Mouse (Mus musculus) hindbrain, postnatal 0 days (tissue): Measurements from ENCODE around the gene Ccdc97. TPM values are rescaled to one million over a fixed set of nuclear protein-coding genes. Genes with fewer than 3 reads are reported as not detected.

Experiments used
- ATAC-seq: fragments of 200-750 bp; cut with Nextera tagmentation; 2 replicates; pipeline ENCODE4 v1.8.0; 2017; ENCODE audit warnings: mild to moderate bottlenecking, moderate TSS enrichment, moderate library complexity
- DNase-seq: peaks from one replicate; pipeline ENCODE4 v3.0.0-alpha.2; 2015; ENCODE audit warnings: low spot score
- H3K27ac ChIP-seq: fragments of 300-500 bp; sonication (generic); 2 replicates; pipeline ENCODE4 v1.5.1; 2014; ENCODE audit warnings: mild to moderate bottlenecking
- H3K27me3 ChIP-seq: fragments of 300-500 bp; sonication (generic); 2 replicates; pipeline ENCODE4 v1.6.1; 2014; ENCODE audit warnings: low read length, mixed read lengths; ENCODE audit not compliant: insufficient read depth
- H3K36me3 ChIP-seq: fragments of 300-500 bp; sonication (generic); 2 replicates; pipeline ENCODE4 v1.6.1; 2014; ENCODE audit warnings: low read length, mixed read lengths; ENCODE audit not compliant: insufficient read depth
- H3K4me1 ChIP-seq: fragments of 300-500 bp; sonication (generic); 2 replicates; pipeline ENCODE4 v1.6.1; 2014; ENCODE audit warnings: antibody characterized with exemption, low read length, mixed read lengths; ENCODE audit not compliant: insufficient read depth
- H3K4me2 ChIP-seq: fragments of 300-500 bp; sonication (generic); 2 replicates; pipeline ENCODE4 v1.6.1; 2014; ENCODE audit warnings: low read depth, mild to moderate bottlenecking, low read length, moderate library complexity, mixed read lengths
- H3K4me3 ChIP-seq: fragments of 300-500 bp; sonication (generic); 2 replicates; pipeline ENCODE4 v1.5.1; 2014; ENCODE audit warnings: low read length
- H3K9ac ChIP-seq: fragments of 300-500 bp; sonication (generic); replicated peaks from 2 replicates; pipeline ENCODE4 v1.6.1; 2014; ENCODE audit warnings: mild to moderate bottlenecking, low read length, moderate library complexity, mixed read lengths
- H3K9me3 ChIP-seq: fragments of 300-500 bp; sonication (generic); 2 replicates; pipeline ENCODE4 v1.6.1; 2016; ENCODE audit warnings: low read length, mixed read lengths
- CTCF ChIP-seq: IDR thresholded peaks from 2 replicates; pipeline ENCODE4 v1.5.1; 2016; ENCODE audit warnings: antibody characterized with exemption, control low read depth, low read depth
- WGBS: fragments of 180-500 bp; shearing (Covaris S2); extraction: QIAGEN DNeasy Blood & Tissue Kit; methylation state at CpG from one replicate; pipeline ENCODE4 v1.1.7; 2014; 5-methylcytosine and 5-hydroxymethylcytosine counted together
- polyA plus RNA-seq: library from polyadenylated mRNA; unstranded; fragments of >200 nt; fragmentation: Nextera tagmentation; extraction: Ambion mirVana; gene quantifications from 2 replicates; pipeline ENCODE4 v1.2.1, GENCODE M21; 2015
- total RNA-seq: library from RNA; depleted of rRNA; stranded (reverse); fragments of >200 nt; gene quantifications from 2 replicates; pipeline ENCODE4 v1.2.3, GENCODE M21; 2014; rRNA removed

Gene Ccdc97
- total and polyA plus RNA-seq, 2 experiments from 2014 or later: 26.6 to 43.1 TPM

DNA sequence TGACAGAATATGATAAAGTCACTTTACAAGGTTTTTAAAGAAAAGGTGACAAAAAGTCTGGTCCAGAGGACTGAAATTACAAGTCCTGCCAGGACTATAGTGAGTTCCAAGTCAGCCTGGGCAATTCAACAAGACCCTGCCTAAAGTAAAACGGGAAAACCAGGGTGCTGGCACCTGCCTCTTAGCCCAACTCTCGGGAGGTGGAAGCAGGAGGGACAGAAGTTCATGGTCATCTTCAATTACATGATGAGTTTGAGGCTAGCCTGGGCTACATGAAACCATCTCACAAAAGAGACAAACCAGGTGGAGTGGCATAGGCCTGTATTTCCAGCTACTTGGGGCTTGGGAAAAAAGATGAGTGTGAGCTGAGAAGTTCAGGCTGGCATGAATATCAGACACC lies 47.2 kb downstream of the Ccdc97 start:
- Histone ChIP-seq H3K4me2 (no peak overlapping the region), H3K4me1 (no peaks in the 10 kb centered on the region), H3K4me3 (no peak overlapping the region), H3K9ac (no peak overlapping the region), H3K9me3 (no peaks in the 10 kb centered on the region), H3K27me3 (no peaks in the 10 kb centered on the region), H3K27ac (no peak overlapping the region), H3K36me3 (peaks cover 9% of the 10 kb centered on the region; the same call in 1 of the 2 replicates)
- 74% methylated on average over 2 of the region's 2 CpGs for WGBS
- ATAC-seq (no peak), DNase-seq (no peak)
- TF ChIP-seq CTCF: no peak

DNA sequence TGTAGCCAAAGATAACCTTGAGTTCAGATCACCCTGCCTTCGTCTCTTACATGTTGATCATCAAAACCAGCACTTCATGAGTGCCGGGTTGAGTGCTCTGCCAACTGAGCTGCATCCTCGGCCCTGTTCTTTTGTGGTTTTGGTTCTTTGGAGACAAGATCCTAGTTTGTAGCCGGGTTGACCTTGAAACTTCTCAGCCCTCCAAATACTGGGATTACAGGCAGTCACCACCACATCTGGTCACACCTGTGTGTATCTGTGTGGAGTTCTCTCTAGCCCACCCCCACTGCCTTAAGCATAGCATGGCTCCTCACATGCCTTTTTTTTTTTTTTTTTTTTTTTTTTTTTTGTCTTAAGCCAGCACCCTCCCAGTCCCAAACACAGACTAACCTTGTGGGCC lies 48.8 kb downstream of the Ccdc97 start:
- Histone ChIP-seq H3K36me3 (peaks cover 9% of the 10 kb centered on the region; the same call in 1 of the 2 replicates), H3K4me2 (no peak overlapping the region), H3K27ac (no peak overlapping the region), H3K9me3 (no peaks in the 10 kb centered on the region), H3K4me1 (no peaks in the 10 kb centered on the region), H3K9ac (no peak overlapping the region), H3K4me3 (no peak overlapping the region), H3K27me3 (no peaks in the 10 kb centered on the region)
- DNase-seq (no peak), ATAC-seq (no peak)
- WGBS: 95% methylated on average over 4 of the region's 4 CpGs
- no peak for TF ChIP-seq CTCF

DNA sequence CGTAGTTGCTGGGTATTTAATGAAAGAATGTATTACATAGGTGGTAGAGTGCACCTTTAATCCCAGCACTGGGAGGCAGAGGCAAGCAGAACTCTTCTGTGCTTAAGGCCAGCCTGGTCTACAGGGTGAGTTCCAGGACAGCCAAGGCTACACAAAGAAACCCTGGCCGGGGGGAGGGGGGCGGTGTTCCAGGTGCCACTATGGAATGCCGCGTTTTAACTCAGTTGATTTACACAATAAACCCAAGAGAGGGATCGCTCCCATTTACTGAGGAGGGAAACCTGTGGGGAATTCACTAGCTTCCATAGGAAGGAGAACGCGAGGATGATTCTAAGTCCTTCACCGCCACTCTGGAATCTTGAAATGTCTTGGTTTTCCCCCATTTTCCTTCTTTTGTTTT lies 49.3 kb downstream of the Ccdc97 start:
- no peak overlapping the region for H3K9ac ChIP-seq
- no peak for TF ChIP-seq CTCF
- H3K27ac ChIP-seq: no peak overlapping the region
- no peaks in the 10 kb centered on the region for H3K4me1 ChIP-seq
- no peaks in the 10 kb centered on the region for H3K27me3 ChIP-seq
- no peak overlapping the region for H3K4me2 ChIP-seq
- no peak overlapping the region for H3K4me3 ChIP-seq
- peaks cover 9% of the 10 kb centered on the region; the same call in 1 of the 2 replicates for H3K36me3 ChIP-seq
- WGBS: 77% methylated on average over 9 of the region's 9 CpGs
- H3K9me3 ChIP-seq: no peaks in the 10 kb centered on the region
- DNase-seq (no peak), ATAC-seq (no peak)

DNA sequence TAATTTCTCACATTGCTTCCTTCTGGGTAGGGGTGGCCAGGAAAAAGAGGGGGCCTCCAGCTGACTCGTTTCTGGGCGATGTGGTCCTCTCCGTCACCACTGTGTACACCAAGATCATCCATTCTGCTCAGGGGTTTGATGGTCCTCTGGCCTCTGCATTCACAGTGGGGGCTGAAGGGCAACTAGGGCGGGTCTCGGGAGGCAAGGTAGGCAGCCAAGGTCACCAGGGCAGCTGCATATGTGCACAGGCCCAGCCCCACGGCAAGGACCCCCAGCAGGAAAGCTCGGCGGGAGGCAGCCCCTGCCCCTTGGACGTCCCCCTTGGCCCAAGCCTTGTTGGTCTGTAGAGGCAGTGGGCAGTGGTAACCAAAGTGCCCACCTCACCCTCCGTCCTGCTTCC lies 49.7 kb downstream of the Ccdc97 start:
- no peak for DNase-seq
- H3K36me3 ChIP-seq: peaks cover 12% of the 10 kb centered on the region; the same call in 1 of the 2 replicates
- H3K27ac ChIP-seq: no peak overlapping the region
- no peak overlapping the region for H3K9ac ChIP-seq
- no peak overlapping the region for H3K4me2 ChIP-seq
- no peaks in the 10 kb centered on the region for H3K9me3 ChIP-seq
- H3K4me3 ChIP-seq: no peak overlapping the region
- WGBS: 92% methylated on average over 10 of the region's 10 CpGs
- ATAC-seq: no peak
- no peaks in the 10 kb centered on the region for H3K4me1 ChIP-seq
- no peak for TF ChIP-seq CTCF
- H3K27me3 ChIP-seq: no peaks in the 10 kb centered on the region

DNA sequence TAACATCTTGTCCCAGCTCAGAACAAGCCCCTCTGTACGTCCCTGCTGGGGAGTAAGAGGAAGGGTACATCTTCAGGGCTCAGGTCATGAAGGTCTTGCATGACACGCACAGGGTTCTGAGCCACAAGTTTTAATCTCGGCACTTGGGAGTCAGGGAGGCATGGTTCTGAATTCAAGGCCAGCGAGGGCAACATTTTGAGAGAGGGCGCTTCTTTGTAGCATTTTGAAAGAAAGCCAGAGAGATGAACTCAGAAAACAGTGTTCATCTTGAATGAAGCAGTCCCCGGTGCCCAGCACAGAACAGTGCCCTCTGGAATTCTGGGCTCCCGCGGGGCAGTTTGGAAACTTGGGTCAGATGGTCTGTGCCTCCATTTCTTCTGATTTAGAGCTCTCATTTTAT lies 52.5 kb downstream of the Ccdc97 start:
- H3K27me3 ChIP-seq: no peaks in the 10 kb centered on the region
- DNase-seq: no peak
- H3K4me3 ChIP-seq: no peak overlapping the region
- ATAC-seq: no peak
- H3K36me3 ChIP-seq: peaks cover 13% of the 10 kb centered on the region; the same call in 1 of the 2 replicates
- no peak overlapping the region for H3K4me2 ChIP-seq
- WGBS: 93% methylated on average over 8 of the region's 8 CpGs
- H3K9me3 ChIP-seq: no peaks in the 10 kb centered on the region
- no peaks in the 10 kb centered on the region for H3K4me1 ChIP-seq
- no peak overlapping the region for H3K27ac ChIP-seq
- no peak for TF ChIP-seq CTCF
- no peak overlapping the region for H3K9ac ChIP-seq

Other genes starting within 250 kb of the Ccdc97 start
- 0.32 and 1.2 TPM in 2 replicates for gene Ceacam1, start 241.5 kb downstream of the Ccdc97 start, total RNA-seq
- gene Ceacam1, start 241.5 kb downstream of the Ccdc97 start, polyA plus RNA-seq: 0.93 and 1.2 TPM in 2 replicates
- gene Ceacam2, start 179.2 kb downstream of the Ccdc97 start, total RNA-seq: not detected in 2 replicates
- not detected in 2 replicates for gene Ceacam2, start 179.2 kb downstream of the Ccdc97 start, polyA plus RNA-seq
- not detected in 2 replicates for gene Erich4, start 103.2 kb downstream of the Ccdc97 start, total RNA-seq
- not detected in 2 replicates for gene Erich4, start 103.2 kb downstream of the Ccdc97 start, polyA plus RNA-seq
- gene Dmac2, start 99.7 kb downstream of the Ccdc97 start, total RNA-seq: 50.5 and 54.8 TPM in 2 replicates
- gene Dmac2, start 99.7 kb downstream of the Ccdc97 start, polyA plus RNA-seq: 46.7 and 48.7 TPM in 2 replicates
- gene B3gnt8, start 92.4 kb downstream of the Ccdc97 start, total RNA-seq: 0.14 and 1.2 TPM in 2 replicates
- 1.1 and 1.3 TPM in 2 replicates for gene B3gnt8, start 92.4 kb downstream of the Ccdc97 start, polyA plus RNA-seq
- gene Bckdha, start 60.1 kb downstream of the Ccdc97 start, total RNA-seq: 88.5 and 96.0 TPM in 2 replicates
- gene Bckdha, start 60.1 kb downstream of the Ccdc97 start, polyA plus RNA-seq: 56.1 and 60.4 TPM in 2 replicates
- gene Exosc5, start 59.9 kb downstream of the Ccdc97 start, total RNA-seq: 27.9 and 33.9 TPM in 2 replicates
- gene Exosc5, start 59.9 kb downstream of the Ccdc97 start, polyA plus RNA-seq: 36.5 and 39.2 TPM in 2 replicates
- 62.1 and 115 TPM in 2 replicates for gene Tmem91, start 43.9 kb downstream of the Ccdc97 start, total RNA-seq
- gene Tmem91, start 43.9 kb downstream of the Ccdc97 start, polyA plus RNA-seq: 182 and 185 TPM in 2 replicates
- 29.5 and 51.3 TPM in 2 replicates for gene B9d2, start 38.3 kb downstream of the Ccdc97 start, total RNA-seq
- gene B9d2, start 38.3 kb downstream of the Ccdc97 start, polyA plus RNA-seq: 50.8 and 55.6 TPM in 2 replicates
- gene Tgfb1, start 32.1 kb downstream of the Ccdc97 start, total RNA-seq: 2.3 and 2.4 TPM in 2 replicates
- 0.76 and 0.98 TPM in 2 replicates for gene Tgfb1, start 32.1 kb downstream of the Ccdc97 start, polyA plus RNA-seq
- 116 and 128 TPM in 2 replicates for gene Hnrnpul1, start 35.7 kb upstream of the Ccdc97 start, total RNA-seq
- gene Hnrnpul1, start 35.7 kb upstream of the Ccdc97 start, polyA plus RNA-seq: 43.4 and 44.6 TPM in 2 replicates
- gene Axl, start 69.6 kb upstream of the Ccdc97 start, total RNA-seq: 41.7 and 44.3 TPM in 2 replicates
- 24.5 and 26.8 TPM in 2 replicates for gene Axl, start 69.6 kb upstream of the Ccdc97 start, polyA plus RNA-seq
- gene Cyp2s1, start 97.8 kb upstream of the Ccdc97 start, total RNA-seq: 3.8 and 4.4 TPM in 2 replicates
- gene Cyp2s1, start 97.8 kb upstream of the Ccdc97 start, polyA plus RNA-seq: 3.5 and 4.3 TPM in 2 replicates
- gene Cyp2b10, start 178.5 kb upstream of the Ccdc97 start, total RNA-seq: not detected in 2 replicates
- not detected in 2 replicates for gene Cyp2b10, start 178.5 kb upstream of the Ccdc97 start, polyA plus RNA-seq